Mouse (Mus musculus): ENCODE data around the gene Grk6.

- TF ChIP-seq CTCF (IDR thresholded peaks at IDR 0.05; ENCODE audit: low read depth) = 0 out of 2 replicates have a peak, but pooled peaks have one; percentile 23
- no peak for TF ChIP-seq EP300 (IDR thresholded peaks at IDR 0.05; ENCODE audit: low read depth)
These were observed 27.5 kb downstream of the Grk6 start for GRCm38 (mm10) chr13:55472132-55473022.

Data from heart, postnatal 0 days (tissue).